Mouse (Mus musculus): ENCODE results near the gene Lsamp. TPM values are rescaled to one million over a fixed set of nuclear protein-coding genes. Genes with fewer than 3 reads are reported as not detected.

Lsamp gene
- polyA plus RNA-seq, 1 experiment: not detected

DNA sequence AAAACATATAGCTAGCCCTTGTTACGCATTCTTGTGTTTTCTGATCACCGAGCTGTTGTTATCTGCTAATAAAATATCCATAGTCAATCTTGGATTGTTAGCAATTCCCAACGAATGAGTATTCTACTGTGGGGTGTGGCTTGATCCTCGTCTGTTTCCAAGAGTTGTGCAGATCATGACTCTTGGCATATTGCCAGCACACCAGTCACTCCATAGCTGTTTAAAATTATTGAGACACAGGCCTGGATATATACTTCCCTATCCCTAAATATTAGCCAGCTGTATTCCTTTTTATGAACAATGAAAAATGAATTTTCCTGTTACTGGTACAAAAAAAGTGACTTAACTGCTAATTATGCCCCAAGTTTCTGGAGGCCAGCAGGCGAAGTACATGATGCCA is 897.8 kb downstream of the Lsamp start:
- H3K27me3 ChIP-seq (ENCODE audit: control insufficient read depth, insufficient read depth, low read length, poor library complexity, severe bottlenecking): no peaks in the 10 kb centered on the region
- no peaks in the 10 kb centered on the region for H3K9me3 ChIP-seq (replicated peaks; ENCODE audit: control insufficient read depth, insufficient read depth, low read length, poor library complexity, severe bottlenecking)
- no peaks in the 10 kb centered on the region for H3K4me1 ChIP-seq (ENCODE audit: control insufficient read depth, insufficient read depth, low read length)
- TF ChIP-seq EP300 (IDR thresholded peaks at IDR 0.05; ENCODE audit: insufficient read depth, low read depth, low read length) (no peak), POLR2A (IDR thresholded peaks at IDR 0.05; ENCODE audit: insufficient read depth, low read length) (no peak), CTCF (IDR thresholded peaks at IDR 0.05; ENCODE audit: low read depth, low read length) (no peak)
- H3K9ac ChIP-seq (ENCODE audit: low read depth, poor library complexity, severe bottlenecking): no peak overlapping the region
- no peaks in the 10 kb centered on the region for H3K36me3 ChIP-seq (ENCODE audit: control insufficient read depth, insufficient read depth, low read length, poor library complexity, severe bottlenecking)
- no peak overlapping the region for H3K4me3 ChIP-seq (ENCODE audit: low read depth, low read length)
- H3K27ac ChIP-seq (ENCODE audit: insufficient read depth, low read length): no peak overlapping the region

- H3K4me3 ChIP-seq (ENCODE audit: low read depth, low read length): no peak overlapping the region
- H3K9me3 ChIP-seq (replicated peaks; ENCODE audit: control insufficient read depth, insufficient read depth, low read length, poor library complexity, severe bottlenecking): no peaks in the 10 kb centered on the region
- H3K27ac ChIP-seq (ENCODE audit: insufficient read depth, low read length): no peak overlapping the region
- H3K9ac ChIP-seq (ENCODE audit: low read depth, poor library complexity, severe bottlenecking): no peak overlapping the region
- no peaks in the 10 kb centered on the region for H3K4me1 ChIP-seq (ENCODE audit: control insufficient read depth, insufficient read depth, low read length)
- H3K36me3 ChIP-seq (ENCODE audit: control insufficient read depth, insufficient read depth, low read length, poor library complexity, severe bottlenecking): no peaks in the 10 kb centered on the region
- H3K27me3 ChIP-seq (ENCODE audit: control insufficient read depth, insufficient read depth, low read length, poor library complexity, severe bottlenecking): no peaks in the 10 kb centered on the region
- no peak for TF ChIP-seq CTCF (IDR thresholded peaks at IDR 0.05; ENCODE audit: low read depth, low read length)
- no peak for TF ChIP-seq EP300 (IDR thresholded peaks at IDR 0.05; ENCODE audit: insufficient read depth, low read depth, low read length)
- no peak for TF ChIP-seq POLR2A (IDR thresholded peaks at IDR 0.05; ENCODE audit: insufficient read depth, low read length)
These were observed 907.2 kb downstream of the Lsamp start for GRCm38 (mm10) chr16:40891338-40891737.

DNA sequence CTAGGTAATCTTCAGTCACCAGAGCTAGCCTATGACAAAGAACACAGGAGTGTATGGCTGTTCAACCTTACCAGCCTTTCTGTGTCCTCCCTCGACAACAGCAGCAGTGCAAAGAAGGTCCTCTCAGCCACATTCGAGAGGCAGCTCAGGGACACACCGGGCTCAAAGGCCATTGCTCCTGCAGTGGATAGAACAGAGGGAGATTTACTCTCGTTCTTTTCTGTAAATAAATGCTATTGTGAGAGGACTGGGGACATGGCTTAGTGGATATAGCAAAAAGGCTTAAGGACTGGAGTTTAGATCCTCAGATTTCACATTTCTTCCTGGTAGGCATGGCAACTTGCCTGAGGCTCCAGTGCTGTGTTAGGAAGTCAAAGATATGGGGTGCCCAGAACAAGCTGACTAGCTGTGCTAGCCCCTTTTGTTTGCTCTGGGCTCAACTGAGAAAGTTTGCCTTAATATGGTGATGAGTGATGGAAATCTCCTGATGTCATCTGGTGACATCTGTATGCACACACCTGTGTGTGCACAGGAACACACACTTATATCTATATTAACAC is 913.7 kb downstream of the Lsamp start:
- TF ChIP-seq POLR2A (IDR thresholded peaks at IDR 0.05; ENCODE audit: insufficient read depth, low read length) (no peak), CTCF (IDR thresholded peaks at IDR 0.05; ENCODE audit: low read depth, low read length) (no peak), EP300 (IDR thresholded peaks at IDR 0.05; ENCODE audit: insufficient read depth, low read depth, low read length) (no peak)
- Histone ChIP-seq H3K27me3 (ENCODE audit: control insufficient read depth, insufficient read depth, low read length, poor library complexity, severe bottlenecking) (no peaks in the 10 kb centered on the region), H3K9me3 (replicated peaks; ENCODE audit: control insufficient read depth, insufficient read depth, low read length, poor library complexity, severe bottlenecking) (no peaks in the 10 kb centered on the region), H3K4me3 (ENCODE audit: low read depth, low read length) (no peak overlapping the region), H3K36me3 (ENCODE audit: control insufficient read depth, insufficient read depth, low read length, poor library complexity, severe bottlenecking) (no peaks in the 10 kb centered on the region), H3K4me1 (ENCODE audit: control insufficient read depth, insufficient read depth, low read length) (no peaks in the 10 kb centered on the region), H3K9ac (ENCODE audit: low read depth, poor library complexity, severe bottlenecking) (no peak overlapping the region), H3K27ac (ENCODE audit: insufficient read depth, low read length) (no peak overlapping the region)

DNA sequence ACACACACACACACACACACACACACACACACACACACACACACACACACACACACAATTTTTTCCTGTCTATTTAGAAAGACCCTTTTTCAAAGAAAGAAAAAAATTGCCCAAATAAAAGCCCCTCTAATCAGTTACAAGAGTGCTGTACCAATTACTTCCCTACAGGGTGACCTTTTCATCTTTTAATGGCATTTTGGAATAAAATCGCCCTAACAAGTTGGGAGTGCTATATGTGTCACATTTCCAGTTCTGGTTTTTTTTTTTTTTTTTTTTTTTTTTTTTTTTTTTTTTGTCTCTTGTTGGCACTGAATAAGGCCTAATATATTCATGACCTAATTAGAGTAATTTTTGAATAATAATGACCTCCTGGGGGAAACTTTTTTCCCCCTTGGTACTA is 923.7 kb downstream of the Lsamp start:
- Histone ChIP-seq H3K9me3 (replicated peaks; ENCODE audit: control insufficient read depth, insufficient read depth, low read length, poor library complexity, severe bottlenecking) (no peaks in the 10 kb centered on the region), H3K27me3 (ENCODE audit: control insufficient read depth, insufficient read depth, low read length, poor library complexity, severe bottlenecking) (no peaks in the 10 kb centered on the region), H3K9ac (ENCODE audit: low read depth, poor library complexity, severe bottlenecking) (no peak overlapping the region), H3K4me1 (ENCODE audit: control insufficient read depth, insufficient read depth, low read length) (no peaks in the 10 kb centered on the region), H3K36me3 (ENCODE audit: control insufficient read depth, insufficient read depth, low read length, poor library complexity, severe bottlenecking) (no peaks in the 10 kb centered on the region), H3K4me3 (ENCODE audit: low read depth, low read length) (no peak overlapping the region), H3K27ac (ENCODE audit: insufficient read depth, low read length) (no peak overlapping the region)
- TF ChIP-seq POLR2A (IDR thresholded peaks at IDR 0.05; ENCODE audit: insufficient read depth, low read length): no peak
- no peak for TF ChIP-seq EP300 (IDR thresholded peaks at IDR 0.05; ENCODE audit: insufficient read depth, low read depth, low read length)
- no peak for TF ChIP-seq CTCF (IDR thresholded peaks at IDR 0.05; ENCODE audit: low read depth, low read length)

DNA sequence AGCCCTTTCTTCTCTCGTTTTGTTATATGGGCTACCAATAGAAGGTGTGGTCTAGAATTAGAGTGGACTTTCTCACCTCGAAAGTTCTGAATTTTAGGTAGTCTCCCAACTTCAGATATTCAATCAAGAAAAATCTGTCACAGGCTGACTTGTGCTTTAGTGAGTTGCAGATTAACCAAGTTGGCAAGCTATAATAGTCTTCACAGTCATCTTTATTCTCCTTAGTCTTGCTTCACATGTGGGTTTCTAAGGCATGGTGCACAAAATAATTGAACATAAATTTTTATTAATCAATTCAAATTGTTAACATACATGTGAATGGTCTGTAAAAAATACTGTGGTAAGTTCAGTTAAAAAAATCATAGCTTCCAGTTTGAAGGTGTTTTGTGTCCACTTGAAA is 930.0 kb downstream of the Lsamp start:
- Histone ChIP-seq H3K9me3 (replicated peaks; ENCODE audit: control insufficient read depth, insufficient read depth, low read length, poor library complexity, severe bottlenecking) (no peaks in the 10 kb centered on the region), H3K27me3 (ENCODE audit: control insufficient read depth, insufficient read depth, low read length, poor library complexity, severe bottlenecking) (no peaks in the 10 kb centered on the region), H3K4me1 (ENCODE audit: control insufficient read depth, insufficient read depth, low read length) (no peaks in the 10 kb centered on the region), H3K4me3 (ENCODE audit: low read depth, low read length) (no peak overlapping the region), H3K9ac (ENCODE audit: low read depth, poor library complexity, severe bottlenecking) (no peak overlapping the region), H3K27ac (ENCODE audit: insufficient read depth, low read length) (no peak overlapping the region), H3K36me3 (ENCODE audit: control insufficient read depth, insufficient read depth, low read length, poor library complexity, severe bottlenecking) (no peaks in the 10 kb centered on the region)
- TF ChIP-seq CTCF (IDR thresholded peaks at IDR 0.05; ENCODE audit: low read depth, low read length): no peak
- TF ChIP-seq POLR2A (IDR thresholded peaks at IDR 0.05; ENCODE audit: insufficient read depth, low read length): no peak
- TF ChIP-seq EP300 (IDR thresholded peaks at IDR 0.05; ENCODE audit: insufficient read depth, low read depth, low read length): no peak

DNA sequence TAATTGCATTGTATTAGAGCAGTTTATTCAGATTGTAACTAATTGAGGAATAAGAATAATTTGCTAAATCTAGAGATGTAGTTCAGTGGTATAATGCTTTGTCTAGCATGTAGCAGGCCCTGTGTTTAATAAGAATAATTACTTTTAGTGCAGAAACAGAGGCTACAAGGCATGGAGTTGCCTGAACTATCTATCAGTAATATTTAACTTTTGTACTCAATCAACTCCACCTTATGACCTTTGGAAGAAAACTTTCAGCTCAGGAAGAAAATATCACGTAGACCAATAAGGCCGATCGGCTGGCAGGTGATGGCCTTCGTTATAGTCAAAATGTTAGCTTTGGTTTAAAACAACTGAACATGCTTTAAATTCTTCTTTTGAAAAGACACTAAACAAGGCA is 946.4 kb downstream of the Lsamp start:
- H3K4me3 ChIP-seq (ENCODE audit: low read depth, low read length): no peak overlapping the region
- H3K36me3 ChIP-seq (ENCODE audit: control insufficient read depth, insufficient read depth, low read length, poor library complexity, severe bottlenecking): no peaks in the 10 kb centered on the region
- TF ChIP-seq CTCF (IDR thresholded peaks at IDR 0.05; ENCODE audit: low read depth, low read length) (no peak), POLR2A (IDR thresholded peaks at IDR 0.05; ENCODE audit: insufficient read depth, low read length) (no peak), EP300 (IDR thresholded peaks at IDR 0.05; ENCODE audit: insufficient read depth, low read depth, low read length) (no peak)
- H3K27ac ChIP-seq (ENCODE audit: insufficient read depth, low read length): no peak overlapping the region
- no peaks in the 10 kb centered on the region for H3K27me3 ChIP-seq (ENCODE audit: control insufficient read depth, insufficient read depth, low read length, poor library complexity, severe bottlenecking)
- H3K9me3 ChIP-seq (replicated peaks; ENCODE audit: control insufficient read depth, insufficient read depth, low read length, poor library complexity, severe bottlenecking): no peaks in the 10 kb centered on the region
- H3K4me1 ChIP-seq (ENCODE audit: control insufficient read depth, insufficient read depth, low read length): no peaks in the 10 kb centered on the region
- H3K9ac ChIP-seq (ENCODE audit: low read depth, poor library complexity, severe bottlenecking): no peak overlapping the region
